Mouse (Mus musculus) kidney, postnatal 0 days (tissue): ENCODE results near the gene Mical3. TPM values are rescaled to one million over a fixed set of nuclear protein-coding genes. Genes with fewer than 3 reads are reported as not detected.

Source experiments
- ATAC-seq: fragments of 200-750 bp; cut with Nextera tagmentation; replicated peaks from 2 replicates; pipeline ENCODE4 v1.8.0; 2017; ENCODE audit warnings: low read depth, moderate number of reproducible peaks, moderate TSS enrichment, moderate library complexity; ENCODE audit not compliant: low FRiP score
- DNase-seq: peaks from one replicate; pipeline ENCODE4 v3.0.0-alpha.2; 2016; ENCODE audit warnings: low spot score
- H3K27ac ChIP-seq: fragments of 300-500 bp; sonication (generic); 2 replicates; pipeline ENCODE4 v1.5.1; 2014; ENCODE audit warnings: mild to moderate bottlenecking
- H3K27me3 ChIP-seq: fragments of 300-500 bp; sonication (generic); 2 replicates; pipeline ENCODE4 v1.6.1; 2014; ENCODE audit warnings: low read length, mixed read lengths; ENCODE audit not compliant: insufficient read depth
- H3K36me3 ChIP-seq: fragments of 300-500 bp; sonication (generic); 2 replicates; pipeline ENCODE4 v1.6.1; 2014; ENCODE audit warnings: low read length, mixed read lengths; ENCODE audit not compliant: insufficient read depth
- H3K4me1 ChIP-seq: fragments of 300-500 bp; sonication (generic); replicated peaks from 2 replicates; pipeline ENCODE4 v1.6.1; 2014; ENCODE audit warnings: antibody characterized with exemption, low read length, mixed read lengths; ENCODE audit not compliant: insufficient read depth
- H3K4me2 ChIP-seq: fragments of 300-500 bp; sonication (generic); 2 replicates; pipeline ENCODE4 v1.6.1; 2014; ENCODE audit warnings: mild to moderate bottlenecking, low read length, moderate library complexity, mixed read lengths
- H3K4me3 ChIP-seq: fragments of 300-500 bp; sonication (generic); replicated peaks from 2 replicates; pipeline ENCODE4 v1.5.1; 2014; ENCODE audit warnings: low read depth, low read length
- H3K9ac ChIP-seq: fragments of 300-500 bp; sonication (generic); 2 replicates; pipeline ENCODE4 v1.6.1; 2014; ENCODE audit warnings: low read depth, low read length
- H3K9me3 ChIP-seq: fragments of 300-500 bp; sonication (generic); replicated peaks from 2 replicates; pipeline ENCODE4 v1.6.1; 2016; ENCODE audit warnings: low read length, inconsistent platforms, mixed read lengths
- CTCF ChIP-seq: IDR thresholded peaks from 2 replicates; pipeline ENCODE4 v1.5.1; 2016; ENCODE audit warnings: antibody characterized with exemption, low read depth, mild to moderate bottlenecking, moderate library complexity
- WGBS: fragments of 180-500 bp; shearing (Covaris S2); extraction: QIAGEN DNeasy Blood & Tissue Kit; methylation state at CpG from one replicate; pipeline ENCODE4 v1.1.7; 2014; 5-methylcytosine and 5-hydroxymethylcytosine counted together
- polyA plus RNA-seq: library from polyadenylated mRNA; unstranded; fragments of >200 nt; fragmentation: Nextera tagmentation; extraction: Ambion mirVana; gene quantifications from 2 replicates; pipeline ENCODE4 v1.2.1, GENCODE M21; 2015

Mical3 gene
- polyA plus RNA-seq, 1 experiment from 2014 or later, result 6.0 TPM

- Histone ChIP-seq H3K36me3 (no peaks in the 10 kb centered on the region), H3K4me1 (peaks cover 26% of the 10 kb centered on the region), H3K9me3 (no peaks in the 10 kb centered on the region), H3K27ac (no peak overlapping the region; the same call in 1 of the 2 replicates), H3K9ac (no peak overlapping the region), H3K4me3 (no peak overlapping the region), H3K27me3 (no peaks in the 10 kb centered on the region), H3K4me2 (no peak overlapping the region)
- TF ChIP-seq CTCF, result no peak
- no peak for ATAC-seq
- WGBS, result 71% methylated on average over 7 of the region's 7 CpGs
- no peak for DNase-seq
These were observed 77.2 kb downstream of the Mical3 start for GRCm38 (mm10) chr6:121053585-121054112.

DNA sequence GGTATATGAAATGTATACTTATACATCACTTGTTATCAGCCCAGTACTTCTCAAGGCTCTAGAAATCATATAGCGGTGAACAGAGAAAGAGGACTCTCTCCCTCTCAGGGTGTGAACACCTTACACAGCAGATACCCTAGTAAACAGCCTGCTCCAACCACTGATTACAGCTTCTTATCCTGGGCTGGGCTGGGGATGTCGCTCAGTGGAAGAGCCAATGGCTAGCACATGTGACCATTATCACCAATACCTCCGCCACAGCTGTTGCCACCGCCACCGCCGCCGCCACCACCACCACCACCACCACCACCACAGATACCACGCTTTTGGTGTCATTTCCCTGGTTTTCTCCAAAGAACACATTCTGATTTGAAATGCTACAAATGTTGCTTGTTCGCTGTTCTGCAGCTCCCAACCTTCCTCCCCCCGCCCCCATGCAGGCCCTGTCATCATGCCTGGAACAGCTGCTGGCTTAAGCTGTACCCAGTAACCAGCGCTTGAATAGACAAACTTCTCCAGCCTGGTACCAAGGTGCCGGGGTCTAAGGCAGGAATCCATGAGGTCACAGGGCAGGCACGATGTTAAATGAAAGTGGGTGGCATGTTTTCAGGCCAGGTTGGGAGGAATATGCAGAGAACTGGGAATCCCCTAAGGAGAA is 78.7 kb downstream of the Mical3 start:
- H3K9ac ChIP-seq, result no peak overlapping the region
- no peak overlapping the region for H3K4me2 ChIP-seq
- WGBS, result 94% methylated on average over 13 of the region's 13 CpGs
- H3K4me3 ChIP-seq, result no peak overlapping the region
- no peak for ATAC-seq
- no peaks in the 10 kb centered on the region for H3K9me3 ChIP-seq
- no peak overlapping the region for H3K27ac ChIP-seq
- H3K27me3 ChIP-seq, result no peaks in the 10 kb centered on the region
- no peak for TF ChIP-seq CTCF
- no peak for DNase-seq
- no peaks in the 10 kb centered on the region for H3K36me3 ChIP-seq
- H3K4me1 ChIP-seq, result peaks cover 29% of the 10 kb centered on the region

DNA sequence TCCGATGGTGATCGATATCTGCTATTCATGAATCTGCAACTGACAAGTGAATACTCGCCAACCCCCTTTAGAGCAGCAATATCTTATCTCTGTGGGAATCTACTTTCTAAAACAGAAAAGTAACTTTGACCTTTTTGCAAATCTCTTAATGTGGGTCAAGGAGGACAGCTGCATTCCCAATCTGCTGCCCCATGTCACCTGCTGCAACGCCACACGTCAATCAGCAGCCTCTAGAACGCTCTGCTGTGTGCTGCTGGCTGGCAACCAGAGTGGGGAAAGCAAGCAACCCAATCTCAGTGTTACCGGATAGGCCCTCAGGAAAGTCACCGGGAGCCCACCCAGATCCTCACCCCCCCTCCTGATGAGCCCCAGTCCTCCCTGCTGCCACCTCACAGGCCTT is 79.4 kb downstream of the Mical3 start:
- Histone ChIP-seq H3K9ac (no peak overlapping the region), H3K4me3 (no peak overlapping the region), H3K4me1 (peaks cover 26% of the 10 kb centered on the region), H3K27me3 (no peaks in the 10 kb centered on the region), H3K27ac (no peak overlapping the region), H3K36me3 (no peaks in the 10 kb centered on the region), H3K9me3 (no peaks in the 10 kb centered on the region), H3K4me2 (no peak overlapping the region)
- 74% methylated on average over 8 of the region's 8 CpGs for WGBS
- DNase-seq (no peak), ATAC-seq (no peak)
- no peak for TF ChIP-seq CTCF

- Histone ChIP-seq H3K27ac (peak overlapping the region; percentile 70), H3K9ac (no peak overlapping the region), H3K27me3 (no peaks in the 10 kb centered on the region), H3K9me3 (no peaks in the 10 kb centered on the region), H3K36me3 (no peaks in the 10 kb centered on the region), H3K4me1 (peaks cover 30% of the 10 kb centered on the region), H3K4me3 (no peak overlapping the region), H3K4me2 (no peak overlapping the region)
- 34% methylated on average over 8 of the region's 8 CpGs for WGBS
- ATAC-seq (peak; percentile 95), DNase-seq (peak; percentile 60)
- no peak for TF ChIP-seq CTCF
These were observed 82.1 kb downstream of the Mical3 start for GRCm38 (mm10) chr6:121048696-121049095.

DNA sequence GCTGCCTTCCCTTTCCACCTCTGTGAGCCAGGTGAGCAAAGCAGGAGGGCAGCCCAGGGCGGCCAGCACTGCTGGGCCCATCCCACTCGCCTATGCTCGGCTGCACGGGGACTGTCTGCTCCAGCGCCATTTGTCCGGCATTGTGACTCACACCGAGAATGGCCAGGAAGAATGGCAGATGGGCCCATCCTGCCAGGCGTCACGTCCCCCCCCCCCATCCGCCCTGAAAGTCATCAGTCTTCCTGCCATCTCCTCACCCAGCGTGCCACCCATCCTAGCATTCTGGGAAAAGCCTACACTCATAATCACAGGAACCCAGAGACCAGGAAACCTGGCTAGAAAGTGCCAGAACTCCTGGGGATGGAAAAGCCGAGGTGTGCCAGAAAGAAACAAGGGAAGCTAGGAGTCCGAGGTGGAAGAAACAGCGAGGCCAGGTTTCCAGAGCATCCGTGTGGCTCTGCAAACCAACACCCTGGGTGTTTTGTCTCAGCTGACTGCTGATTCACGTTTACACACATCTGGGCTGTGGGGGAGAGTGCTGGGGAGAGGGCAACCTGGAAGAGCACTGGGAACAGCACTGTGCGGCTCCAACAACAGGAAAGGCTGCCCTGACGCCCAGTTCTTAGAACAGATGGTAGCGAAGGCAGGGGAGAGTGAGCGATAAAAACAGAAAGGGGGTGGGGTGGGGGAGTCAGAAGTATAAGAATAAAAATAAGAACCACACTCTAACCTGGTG is 85.3 kb downstream of the Mical3 start:
- peak overlapping the region; percentile 51; the same call in 1 of the 2 replicates for H3K27ac ChIP-seq
- no peaks in the 10 kb centered on the region for H3K9me3 ChIP-seq
- ATAC-seq (no peak; the same call in 1 of the 2 replicates), DNase-seq (no peak)
- H3K9ac ChIP-seq, result no peak overlapping the region
- TF ChIP-seq CTCF, result no peak
- peaks cover 5% of the 10 kb centered on the region; the same call in 1 of the 2 replicates for H3K36me3 ChIP-seq
- H3K27me3 ChIP-seq, result no peaks in the 10 kb centered on the region
- H3K4me3 ChIP-seq, result no peak overlapping the region
- peaks cover 27% of the 10 kb centered on the region for H3K4me1 ChIP-seq
- WGBS, result 26% methylated on average over 20 of the region's 20 CpGs
- 0 out of 2 replicates have a peak overlapping the region, but pooled peaks have one; percentile 4 for H3K4me2 ChIP-seq

GRCm38 (mm10) chr6:121043434-121044189 is 87.2 kb downstream of the Mical3 start:
- Histone ChIP-seq H3K9ac (no peak overlapping the region), H3K4me1 (peaks cover 17% of the 10 kb centered on the region), H3K4me2 (no peak overlapping the region), H3K27me3 (no peaks in the 10 kb centered on the region), H3K9me3 (no peaks in the 10 kb centered on the region), H3K4me3 (no peak overlapping the region), H3K27ac (peak overlapping the region; percentile 50), H3K36me3 (peaks cover 12% of the 10 kb centered on the region; the same call in 1 of the 2 replicates)
- WGBS, result 45% methylated on average over 14 of the region's 14 CpGs
- ATAC-seq (no peak), DNase-seq (no peak)
- TF ChIP-seq CTCF, result no peak
